Mouse (Mus musculus) ovary, postnatal 14 days (tissue): ENCODE data around the gene Ccdc154.
"Not testable (repeated sequence)": the region's sequence is repeated elsewhere in the genome, so short reads cannot be mapped to it uniquely, and the experiment has no call there.

Source experiments
- DNase-seq: peaks from one replicate; pipeline ENCODE4 v3.0.0; 2022; ENCODE audit warnings: low spot score

Gene Ccdc154

GRCm38 (mm10) chr17:25162161-25162560 lies at the start of gene Ccdc154:
TSS of gene Ccdc154 (plus strand) at chr17:25162461.
- no peak for DNase-seq

- no peak for DNase-seq
Measured at GRCm38 (mm10) chr17:25114908-25115645, 47.2 kb upstream of the Ccdc154 start.

- DNase-seq = peak; percentile 90
Measured at GRCm38 (mm10) chr17:25115664-25116432, 46.4 kb upstream of the Ccdc154 start, which contains the start of gene Telo2. TSS of gene Telo2 (minus strand) at chr17:25115967.

- no peak for DNase-seq
Measured at GRCm38 (mm10) chr17:25117263-25117662, 45.0 kb upstream of the Ccdc154 start.

GRCm38 (mm10) chr17:25120406-25120805 lies 41.9 kb upstream of the Ccdc154 start, which contains the start of gene Ptx4:
TSS of gene Ptx4 (plus strand) at chr17:25120760.
- no peak for DNase-seq

- no peak for DNase-seq
Measured at GRCm38 (mm10) chr17:25123979-25124378, 38.3 kb upstream of the Ccdc154 start.

GRCm38 (mm10) chr17:25125442-25126060 lies 36.7 kb upstream of the Ccdc154 start:
- DNase-seq = not testable (repeated sequence)

GRCm38 (mm10) chr17:25127079-25127478 lies 35.2 kb upstream of the Ccdc154 start:
- no peak for DNase-seq

- DNase-seq = no peak
Measured at GRCm38 (mm10) chr17:25127681-25128080, 34.6 kb upstream of the Ccdc154 start.

- no peak for DNase-seq
Measured at GRCm38 (mm10) chr17:25130060-25130459, 32.2 kb upstream of the Ccdc154 start.

- DNase-seq = peak; percentile 87
Measured at GRCm38 (mm10) chr17:25133275-25133698, 29.0 kb upstream of the Ccdc154 start, which contains the start of gene Clcn7. TSS of gene Clcn7 (plus strand) at chr17:25133391.

GRCm38 (mm10) chr17:25135622-25136021 lies 26.6 kb upstream of the Ccdc154 start:
- no peak for DNase-seq

- DNase-seq = no peak
Measured at GRCm38 (mm10) chr17:25138803-25139202, 23.5 kb upstream of the Ccdc154 start.

- DNase-seq = no peak
Measured at GRCm38 (mm10) chr17:25139960-25140359, 22.3 kb upstream of the Ccdc154 start.

- no peak for DNase-seq
Measured at GRCm38 (mm10) chr17:25163387-25163786, 1.1 kb downstream of the Ccdc154 start.

GRCm38 (mm10) chr17:25164770-25165169 lies 2.5 kb downstream of the Ccdc154 start:
- no peak for DNase-seq

- no peak for DNase-seq
Measured at GRCm38 (mm10) chr17:25165970-25166671, 3.9 kb downstream of the Ccdc154 start.

GRCm38 (mm10) chr17:25169706-25170105 lies 7.4 kb downstream of the Ccdc154 start:
- no peak for DNase-seq

GRCm38 (mm10) chr17:25172558-25172957 lies 10.3 kb downstream of the Ccdc154 start:
- no peak for DNase-seq

- no peak for DNase-seq
Measured at GRCm38 (mm10) chr17:25175411-25175810, 13.2 kb downstream of the Ccdc154 start, which contains the start of gene Gm38655. TSS of gene Gm38655 (minus strand) at chr17:25175471.

GRCm38 (mm10) chr17:25183232-25183631 lies 21.0 kb downstream of the Ccdc154 start:
- DNase-seq = no peak
